Mouse (Mus musculus): Measurements from ENCODE around the gene Actr6.

GRCm38 (mm10) chr10:89764457-89765121 is 32.5 kb upstream of the Actr6 start:
- TF ChIP-seq CTCF (IDR thresholded peaks at IDR 0.05; ENCODE audit: borderline replicate concordance, extremely low read depth, insufficient read depth, insufficient read length) (no peak), POLR2A (IDR thresholded peaks at IDR 0.05; ENCODE audit: borderline replicate concordance, extremely low read depth, insufficient read depth, insufficient read length, poor library complexity, severe bottlenecking) (no peak)
